Mouse (Mus musculus) CH12.LX (cell line): ENCODE data around the gene Hist2h2bb.

Experiments used
- CHD1 ChIP-seq: IDR thresholded peaks from 2 replicates; pipeline ENCODE4 v1.6.1; 2012; ENCODE audit warnings: low read depth, low read length, improper control_type of control experiment, inconsistent platforms
- CHD2 ChIP-seq: IDR thresholded peaks from 2 replicates; pipeline ENCODE4 v1.6.1; 2011; ENCODE audit warnings: low read length, improper control_type of control experiment
- CTCF ChIP-seq, 2 experiments: IDR thresholded peaks in 1 of 2; conservative IDR thresholded peaks in 1 of 2; 2 replicates each; pipeline ENCODE4 v1.5.1; 2011 to 2012; ENCODE audit warnings: low read depth in 2 of 2, low read length in 2 of 2, improper control_type of control experiment in 1 of 2, inconsistent platforms in 1 of 2, mild to moderate bottlenecking in 1 of 2, moderate library complexity in 1 of 2
- EP300 ChIP-seq: IDR thresholded peaks from 2 replicates; pipeline ENCODE4 v1.6.1; 2011; ENCODE audit warnings: low read length, improper control_type of control experiment
- GABPA ChIP-seq: IDR thresholded peaks from 2 replicates; pipeline ENCODE4 v1.6.1; 2012; ENCODE audit warnings: low read depth, low read length, improper control_type of control experiment, inconsistent platforms; ENCODE audit not compliant: insufficient replicate concordance
- MAX ChIP-seq: IDR thresholded peaks from 2 replicates; pipeline ENCODE4 v1.6.1; 2011; ENCODE audit warnings: low read length, improper control_type of control experiment
- MXI1 ChIP-seq: IDR thresholded peaks from 2 replicates; pipeline ENCODE4 v1.6.1; 2011; ENCODE audit warnings: mild to moderate bottlenecking, low read depth, low read length, improper control_type of control experiment
- POLR2A ChIP-seq: IDR thresholded peaks from 2 replicates; pipeline ENCODE4 v1.6.1; 2011; ENCODE audit warnings: low read depth, mild to moderate bottlenecking, improper control_type of control experiment, low read length
- RCOR1 ChIP-seq: conservative IDR thresholded peaks from 2 replicates; pipeline ENCODE4 v1.6.1; 2012; ENCODE audit warnings: low read depth, mild to moderate bottlenecking, inconsistent platforms, low read length, improper control_type of control experiment
- USF1 ChIP-seq: IDR thresholded peaks from 2 replicates; pipeline ENCODE4 v1.6.1; 2014; ENCODE audit warnings: low read depth, mild to moderate bottlenecking, inconsistent platforms, low read length, improper control_type of control experiment
- ZMIZ1 ChIP-seq: IDR thresholded peaks from 2 replicates; pipeline ENCODE4 v1.6.1; 2012; ENCODE audit warnings: low read depth, mild to moderate bottlenecking, inconsistent platforms, low read length, improper control_type of control experiment

GRCm38 (mm10) chr3:96289201-96289600, 19.6 kb downstream of the Hist2h2bb start:
- TF ChIP-seq MXI1: no peak
- no peak for TF ChIP-seq RCOR1
- no peak for TF ChIP-seq CTCF (conservative IDR thresholded peaks at IDR 0.05 in 1 of 2, IDR thresholded peaks at IDR 0.05 in 1 of 2; ENCODE audit: low read depth in 2 of 2, low read length in 2 of 2)
- TF ChIP-seq USF1: no peak
- no peak for TF ChIP-seq POLR2A
- no peak for TF ChIP-seq GABPA
- TF ChIP-seq ZMIZ1: no peak
- TF ChIP-seq CHD1: no peak
- TF ChIP-seq EP300: no peak
- no peak for TF ChIP-seq CHD2
- no peak for TF ChIP-seq MAX
